Mouse (Mus musculus) embryo, embryonic 10.5 days (tissue): Measurements from ENCODE around the gene Olfr1084.
"Not testable (repeated sequence)": the region's sequence is repeated elsewhere in the genome, so short reads cannot be mapped to it uniquely, and the experiment has no call there.

Source experiments
- DNase-seq: peaks from one replicate; pipeline ENCODE4 v3.0.0-alpha.2; 2015; ENCODE audit warnings: low spot score

Gene Olfr1084

GRCm38 (mm10) chr2:86639625-86640024 lies at the start of gene Olfr1084:
Olfr1084 (minus strand) TSS chr2:86639725.
- not testable (repeated sequence) for DNase-seq

GRCm38 (mm10) chr2:86679992-86680391 lies 40.5 kb upstream of the Olfr1084 start, which contains the start of gene Olfr1086:
Olfr1086 (minus strand) TSS chr2:86680092.
- no peak for DNase-seq

GRCm38 (mm10) chr2:86661919-86662318 lies 22.4 kb upstream of the Olfr1084 start, which contains the start of gene Olfr1085:
Olfr1085 (minus strand) TSS chr2:86662019.
- DNase-seq = no peak

- not testable (repeated sequence) for DNase-seq
Observed at GRCm38 (mm10) chr2:86598866-86599265, 40.7 kb downstream of the Olfr1084 start, which contains the start of gene Olfr1082. Olfr1082 (minus strand) TSS chr2:86598966.
